Mouse (Mus musculus): ENCODE measurements around the gene Fgfr2. TPM values are rescaled to one million over a fixed set of nuclear protein-coding genes. Genes with fewer than 3 reads are reported as not detected.
"Not testable (repeated sequence)": the region's sequence is repeated elsewhere in the genome, so short reads cannot be mapped to it uniquely, and the experiment has no call there.

Fgfr2 gene
- polyA plus RNA-seq, 2 experiments from 2014 or later, result not detected

DNA sequence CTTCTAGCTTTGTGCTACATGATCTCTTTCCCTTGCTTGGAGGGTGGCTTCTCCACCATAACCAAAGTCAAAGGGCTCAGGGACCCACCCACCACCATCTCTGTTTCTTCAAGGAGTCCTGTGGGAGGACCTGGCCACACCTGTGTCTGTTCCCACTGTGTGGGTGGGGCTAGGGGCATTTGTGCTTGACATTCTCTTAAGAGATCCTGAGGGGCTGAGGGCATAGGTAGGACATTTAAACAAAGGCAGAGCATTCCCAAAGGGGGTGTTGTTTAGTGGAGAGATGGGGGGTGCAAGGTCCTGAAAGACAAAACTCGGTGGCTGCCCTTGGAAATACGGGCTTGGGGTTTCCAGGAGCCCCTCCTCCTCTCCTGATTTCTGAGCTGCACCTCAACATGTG lies 2522.6 kb downstream of the Fgfr2 start:
- ATAC-seq, result no peak

DNA sequence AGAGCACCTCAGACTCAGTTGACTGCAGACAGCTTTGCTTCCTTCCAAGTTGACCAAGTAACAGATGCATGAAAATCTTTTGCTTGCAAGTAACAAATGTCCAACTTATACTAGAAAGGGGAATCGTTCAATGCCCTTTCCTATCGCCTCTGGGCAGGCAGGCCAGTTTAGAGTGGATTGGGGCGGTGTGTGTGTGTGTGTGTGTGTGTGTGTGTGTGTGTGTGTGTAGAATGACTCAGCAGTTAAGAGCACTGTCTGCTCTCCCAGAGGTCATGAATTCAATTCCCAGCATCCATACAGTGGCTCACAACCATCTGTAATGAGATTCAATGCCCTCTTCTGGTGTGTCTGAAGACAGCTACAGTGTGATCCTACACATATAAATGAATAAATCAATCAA lies 2523.1 kb downstream of the Fgfr2 start:
- no peak for ATAC-seq

DNA sequence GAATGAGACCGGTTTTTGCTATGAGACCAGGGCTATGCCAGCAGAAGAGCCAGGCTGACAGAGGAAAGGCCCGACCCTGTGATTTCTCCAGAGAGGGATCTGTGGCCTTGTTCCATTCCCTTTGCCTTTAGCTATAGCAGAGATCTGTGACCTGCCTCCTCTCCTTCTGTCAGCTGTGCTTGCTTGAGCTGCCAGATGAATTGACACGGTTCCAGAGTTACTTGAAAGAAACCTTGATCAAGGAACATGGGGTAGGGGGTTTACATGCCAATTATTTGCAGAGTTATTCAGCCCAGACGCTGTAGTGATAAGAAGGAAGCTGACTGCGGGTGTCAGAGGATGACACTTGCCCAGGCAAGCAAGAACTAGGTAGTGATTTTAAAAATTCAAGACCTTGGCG lies 2525.6 kb downstream of the Fgfr2 start:
- ATAC-seq, result no peak

DNA sequence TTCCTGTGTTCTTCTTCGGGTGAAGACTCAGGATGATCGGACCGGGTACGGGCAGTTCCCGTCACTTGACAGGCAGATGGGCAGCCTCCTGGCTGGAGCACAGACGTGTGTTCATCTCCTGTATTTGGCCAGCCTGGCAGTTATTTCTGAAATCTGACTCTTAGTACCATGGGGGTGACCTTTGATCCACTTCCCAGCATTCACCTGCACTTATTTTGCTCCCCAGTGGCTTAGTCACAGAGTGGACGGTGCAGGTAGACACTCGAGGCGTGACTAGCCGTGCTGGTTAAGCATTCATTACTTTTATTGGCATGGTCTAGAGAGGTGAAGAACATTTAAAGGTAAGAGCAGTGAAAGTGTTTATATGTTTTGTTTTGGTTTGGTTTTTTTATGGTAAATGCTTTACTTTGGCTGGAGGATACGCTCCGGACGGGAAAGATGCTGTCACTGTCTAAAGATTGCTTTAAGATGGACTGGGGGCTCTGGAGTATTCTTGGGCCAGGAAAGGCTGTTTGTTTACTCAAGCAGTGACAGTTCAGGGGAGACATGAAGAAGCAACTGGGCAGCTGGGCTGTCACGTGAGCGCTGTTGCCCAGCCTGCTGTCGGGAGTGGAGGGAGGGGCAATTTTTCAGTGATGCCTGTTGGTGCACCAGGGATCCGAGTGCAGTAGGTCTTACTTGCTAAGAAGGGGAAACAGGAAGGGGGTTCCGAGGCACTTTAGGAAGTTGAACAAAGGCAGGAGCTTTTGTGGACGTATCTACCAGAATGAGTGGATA lies 2526.9 kb downstream of the Fgfr2 start:
- ATAC-seq, result not testable (repeated sequence)

DNA sequence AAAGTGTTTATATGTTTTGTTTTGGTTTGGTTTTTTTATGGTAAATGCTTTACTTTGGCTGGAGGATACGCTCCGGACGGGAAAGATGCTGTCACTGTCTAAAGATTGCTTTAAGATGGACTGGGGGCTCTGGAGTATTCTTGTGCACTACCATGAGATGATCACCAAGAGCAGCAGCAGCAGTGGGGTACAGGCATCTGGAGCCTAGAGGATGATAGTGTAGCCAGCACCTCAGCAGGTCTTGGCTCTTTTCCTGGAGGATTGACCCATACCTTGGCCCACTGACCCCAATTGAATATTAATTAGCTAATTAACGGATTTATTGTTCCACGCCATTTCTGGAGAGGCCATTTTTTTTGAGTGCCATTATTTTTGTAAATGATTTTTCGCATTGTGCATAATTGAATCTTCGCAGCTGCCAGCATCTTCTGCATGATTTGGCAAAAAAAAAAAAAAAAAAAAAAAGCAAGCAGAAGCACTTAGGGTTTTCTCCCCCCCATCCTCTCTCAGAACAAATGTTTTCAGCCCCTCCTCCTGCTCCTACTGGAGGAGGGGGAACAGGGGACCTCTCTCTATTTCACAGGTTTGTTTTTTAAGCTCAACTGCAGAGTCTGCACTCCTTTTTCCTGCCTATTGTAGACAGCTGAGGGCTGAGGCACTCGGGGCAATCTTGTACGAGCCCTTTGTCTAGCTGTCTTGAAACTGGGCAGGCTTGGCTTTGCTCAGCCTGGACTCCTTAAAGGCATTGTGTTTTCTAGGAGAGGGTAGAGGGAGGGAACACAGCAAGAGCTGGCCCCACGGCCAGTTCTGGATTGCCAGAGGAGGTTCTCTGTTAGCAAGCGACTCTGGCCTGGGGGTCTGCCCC lies 2529.5 kb downstream of the Fgfr2 start:
- not testable (repeated sequence) for ATAC-seq

DNA sequence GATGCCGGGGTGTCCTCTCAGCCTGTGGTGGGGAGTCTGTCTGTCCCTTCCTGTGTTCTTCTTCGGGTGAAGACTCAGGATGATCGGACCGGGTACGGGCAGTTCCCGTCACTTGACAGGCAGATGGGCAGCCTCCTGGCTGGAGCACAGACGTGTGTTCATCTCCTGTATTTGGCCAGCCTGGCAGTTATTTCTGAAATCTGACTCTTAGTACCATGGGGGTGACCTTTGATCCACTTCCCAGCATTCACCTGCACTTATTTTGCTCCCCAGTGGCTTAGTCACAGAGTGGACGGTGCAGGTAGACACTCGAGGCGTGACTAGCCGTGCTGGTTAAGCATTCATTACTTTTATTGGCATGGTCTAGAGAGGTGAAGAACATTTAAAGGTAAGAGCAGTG lies 2530.2 kb downstream of the Fgfr2 start:
- not testable (repeated sequence) for ATAC-seq

DNA sequence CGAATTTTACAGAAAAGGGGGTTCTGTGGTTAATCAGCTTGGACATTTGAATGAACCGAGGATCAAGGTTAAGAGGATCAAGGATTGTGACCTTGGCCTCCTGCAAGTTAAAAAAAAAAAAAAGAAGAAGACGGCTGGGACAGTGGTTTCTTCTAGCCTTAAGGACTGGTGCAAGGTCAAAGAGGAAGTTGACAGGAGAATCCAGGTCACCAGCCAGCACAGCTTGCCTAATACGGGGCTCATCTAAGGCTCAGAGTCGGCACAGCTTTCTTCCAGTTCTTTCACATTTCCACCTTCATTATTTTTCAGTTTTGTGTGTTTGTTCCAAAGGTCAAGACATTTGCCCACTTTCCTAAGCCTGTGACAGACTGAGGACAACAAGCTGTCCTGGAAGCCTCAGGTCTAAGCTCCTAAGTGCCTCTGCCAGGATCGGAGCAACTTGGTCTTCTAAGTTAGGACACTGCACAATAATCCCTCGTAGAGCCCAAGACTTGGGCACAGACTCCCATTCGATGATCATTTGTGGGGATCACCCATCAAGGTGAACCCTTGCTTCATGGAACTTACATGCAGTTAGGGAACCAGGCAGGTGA lies 2532.2 kb downstream of the Fgfr2 start:
- no peak for ATAC-seq

DNA sequence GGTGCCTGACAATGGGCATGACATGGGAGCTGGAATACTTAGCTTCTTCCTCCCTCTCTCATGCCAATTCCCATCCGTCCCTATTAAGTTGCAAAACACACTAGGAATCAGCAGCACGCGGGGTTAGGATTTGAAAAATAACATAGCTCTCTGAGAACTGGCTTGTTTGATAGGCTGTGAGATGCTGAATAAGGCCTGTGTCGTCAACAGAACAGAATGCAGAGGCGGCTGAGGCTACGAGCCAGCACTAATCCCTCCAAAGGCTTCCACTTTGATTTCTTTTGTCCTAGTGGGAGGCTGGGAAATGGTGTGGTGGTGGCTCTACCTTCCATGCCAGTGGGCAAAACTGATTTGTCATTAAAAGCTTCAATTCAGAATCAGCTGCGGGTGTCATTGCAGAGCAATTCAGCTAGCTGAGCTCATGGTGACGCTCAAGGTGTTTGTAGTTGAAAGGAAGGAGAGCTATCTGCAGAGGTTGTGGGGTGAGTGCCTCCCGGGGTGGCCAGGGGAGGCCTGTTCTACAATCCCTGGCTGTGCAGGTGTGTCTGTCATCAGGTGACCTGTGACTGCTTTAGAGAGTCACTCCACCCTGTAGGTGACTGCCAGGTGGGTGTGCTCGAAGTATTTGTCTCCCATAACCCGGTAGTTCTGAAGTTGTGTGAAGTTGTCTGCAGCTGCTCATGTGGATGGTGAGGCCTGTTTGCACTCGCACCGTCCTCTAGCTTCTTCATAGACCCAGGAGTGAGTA lies 2532.9 kb downstream of the Fgfr2 start:
- no peak for ATAC-seq

DNA sequence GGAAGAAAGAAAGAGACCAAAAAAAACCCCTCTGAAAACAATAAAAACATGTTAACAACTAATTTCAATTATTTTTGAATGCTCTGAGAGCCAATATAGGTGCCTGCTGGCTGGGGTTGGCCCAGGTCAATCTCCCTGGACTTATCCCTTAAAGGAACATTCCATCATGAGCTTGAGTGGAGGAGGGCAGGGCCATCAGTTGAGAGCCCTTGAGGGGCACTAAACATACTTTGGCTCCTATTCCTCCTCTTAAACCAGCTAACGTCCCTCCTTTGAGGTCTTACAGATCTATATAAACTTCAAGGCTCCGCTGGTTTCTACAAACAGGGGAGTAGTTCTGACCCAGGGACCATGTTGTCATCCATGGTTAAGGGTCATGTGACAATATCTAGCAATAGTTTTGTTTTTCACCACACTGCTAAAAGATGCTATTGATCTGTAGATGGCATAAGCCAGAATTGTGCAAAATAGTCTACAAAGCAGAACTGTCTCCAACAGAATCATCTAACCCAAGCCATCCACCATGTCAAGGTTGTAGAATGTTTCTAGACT lies 2536.6 kb downstream of the Fgfr2 start:
- ATAC-seq, result no peak

DNA sequence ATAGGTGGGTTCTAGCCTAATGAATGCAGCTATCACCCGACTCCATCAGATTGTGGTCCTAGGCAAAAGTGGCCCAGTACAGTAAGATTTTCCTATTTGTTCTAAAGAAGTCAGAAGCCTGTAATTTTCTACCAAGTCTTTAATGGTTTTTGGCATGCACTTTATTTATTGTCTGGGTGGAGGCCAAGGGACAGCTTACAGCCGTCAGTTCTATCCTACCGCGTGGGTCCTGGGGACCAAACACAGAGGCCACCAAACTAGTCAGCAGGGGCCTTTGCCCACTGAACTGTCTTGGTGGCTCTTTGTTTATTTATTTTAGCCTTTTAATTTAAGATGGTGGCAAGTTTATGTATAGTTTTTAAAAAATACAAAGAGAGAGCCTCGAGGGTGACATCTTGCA lies 2544.5 kb downstream of the Fgfr2 start:
- ATAC-seq, result no peak

DNA sequence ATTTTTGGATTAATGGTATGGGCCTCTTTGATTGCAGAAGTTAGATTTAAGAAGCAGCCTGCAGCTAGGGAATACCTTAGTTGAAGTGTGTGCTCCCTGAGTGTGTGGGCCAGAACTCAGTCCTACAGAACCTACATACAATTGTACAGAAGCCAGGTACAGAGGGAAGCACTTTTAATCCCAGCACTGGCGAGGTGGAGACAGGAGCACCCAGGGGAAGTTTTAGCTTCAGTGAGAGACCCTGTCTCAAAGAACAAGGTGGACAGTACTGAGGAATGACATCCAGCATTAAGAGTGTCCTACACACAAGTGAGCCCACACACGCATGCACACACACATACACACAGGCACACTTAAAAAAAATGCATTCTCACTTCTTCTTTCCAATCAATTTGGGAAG lies 2545.1 kb downstream of the Fgfr2 start:
- ATAC-seq, result no peak

DNA sequence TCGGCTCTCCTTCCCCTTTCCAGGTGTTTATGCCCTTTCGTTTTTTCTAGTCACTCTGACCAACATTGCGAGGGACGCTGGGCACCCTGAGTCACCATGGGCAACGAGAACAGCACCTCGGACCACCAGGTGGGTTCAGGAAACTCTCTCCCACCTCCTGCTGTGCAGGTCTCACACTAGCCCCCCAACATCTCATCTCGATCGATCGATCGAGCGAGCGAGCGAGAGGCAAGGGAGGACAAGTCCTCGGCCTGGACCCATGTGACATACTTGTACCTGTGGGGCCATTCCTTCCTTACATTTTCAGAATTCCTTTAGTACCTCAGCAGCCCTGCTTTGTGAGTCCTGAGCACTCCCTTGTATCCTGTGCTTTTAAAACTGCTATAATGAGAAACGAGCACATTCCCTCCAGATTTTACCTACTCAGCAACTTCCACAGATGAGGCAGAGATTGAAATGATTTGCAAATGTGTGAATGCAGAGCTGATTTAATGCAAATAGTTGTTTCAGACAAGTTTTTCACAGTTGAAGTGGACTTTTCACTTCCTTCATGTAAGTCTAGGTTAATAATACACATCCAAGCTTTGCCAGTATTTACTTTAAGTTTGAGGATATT lies 2545.7 kb downstream of the Fgfr2 start, which contains the start of gene Tacc2:
Gene Tacc2 (plus strand): TSS at position 51 of the 616 bp plus-strand sequence.
- ATAC-seq, result no peak

DNA sequence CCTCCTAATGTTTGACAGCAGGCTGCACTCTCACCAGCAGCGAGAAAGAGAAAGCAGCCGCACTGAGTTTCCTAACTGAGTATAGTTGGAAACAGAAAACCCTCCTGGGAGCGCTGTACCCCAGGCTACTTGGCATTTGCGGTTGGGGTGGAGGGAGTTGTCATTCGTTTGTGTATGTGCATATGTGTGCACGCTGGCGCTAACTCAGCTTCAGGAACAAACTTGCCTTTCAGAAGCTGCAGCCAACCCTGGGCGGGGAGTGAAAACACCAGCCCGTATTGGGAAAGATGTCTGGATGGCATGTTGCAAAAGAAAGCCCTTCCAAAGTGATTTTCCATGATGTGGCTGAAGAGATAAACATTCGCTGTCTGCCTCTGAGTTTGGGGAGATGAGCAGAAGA lies 2546.2 kb downstream of the Fgfr2 start:
- no peak for ATAC-seq

DNA sequence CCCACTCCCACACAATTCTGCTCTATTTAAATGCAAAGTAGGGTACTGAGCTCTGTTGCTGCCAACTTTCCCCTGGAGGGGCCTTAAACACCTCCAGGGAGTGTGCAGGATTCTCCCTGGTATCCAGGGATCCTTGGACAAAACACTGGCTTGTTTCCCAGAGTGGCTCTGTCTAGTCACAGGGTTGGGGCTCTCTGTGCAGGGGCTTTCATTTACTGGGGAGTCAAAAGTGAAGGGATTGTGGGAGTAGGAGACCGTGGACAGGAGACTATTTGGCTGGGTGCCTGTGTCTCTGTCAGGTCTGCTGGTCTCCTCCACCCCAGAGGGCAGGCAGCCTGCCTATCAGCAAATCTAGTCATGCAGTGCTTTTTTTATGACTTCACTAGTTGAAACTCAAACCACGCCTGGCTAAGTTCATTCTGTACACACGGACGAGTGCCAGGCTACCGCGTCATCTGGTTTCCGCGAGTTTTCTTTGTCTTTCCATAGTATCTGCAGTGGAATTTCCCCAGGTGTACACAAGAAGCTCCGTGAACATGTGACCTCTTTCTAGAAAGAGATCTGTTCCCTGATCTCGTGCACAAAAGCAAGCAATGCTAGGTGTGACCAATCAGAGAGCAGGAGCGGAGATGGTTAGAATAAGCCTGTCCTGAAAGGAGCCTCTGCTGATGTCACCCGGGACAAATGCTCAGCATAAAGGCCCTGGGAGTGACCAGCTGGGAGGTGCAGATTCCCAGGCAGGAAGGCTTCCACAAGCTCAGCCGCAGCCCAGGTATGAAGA lies 2548.7 kb downstream of the Fgfr2 start:
- ATAC-seq, result no peak

DNA sequence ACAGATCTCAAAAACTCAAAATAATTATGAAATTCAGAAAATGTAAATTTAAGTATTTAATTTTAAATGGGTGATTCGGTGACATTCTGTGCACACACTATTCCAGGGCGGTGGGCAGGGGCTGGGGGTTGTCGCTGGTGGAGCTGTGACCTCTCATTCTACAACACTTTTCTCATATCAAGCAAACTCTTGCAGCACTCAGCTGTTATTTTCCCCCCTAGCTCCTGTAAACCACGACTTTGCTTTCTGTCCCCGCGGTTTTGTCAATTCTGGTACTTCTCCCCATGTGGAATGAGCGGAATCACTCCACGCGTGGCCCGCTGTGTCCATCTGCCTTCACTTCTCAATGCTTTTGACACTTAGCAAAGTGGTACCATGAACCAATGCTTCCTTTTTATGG lies 2549.4 kb downstream of the Fgfr2 start:
- no peak for ATAC-seq

DNA sequence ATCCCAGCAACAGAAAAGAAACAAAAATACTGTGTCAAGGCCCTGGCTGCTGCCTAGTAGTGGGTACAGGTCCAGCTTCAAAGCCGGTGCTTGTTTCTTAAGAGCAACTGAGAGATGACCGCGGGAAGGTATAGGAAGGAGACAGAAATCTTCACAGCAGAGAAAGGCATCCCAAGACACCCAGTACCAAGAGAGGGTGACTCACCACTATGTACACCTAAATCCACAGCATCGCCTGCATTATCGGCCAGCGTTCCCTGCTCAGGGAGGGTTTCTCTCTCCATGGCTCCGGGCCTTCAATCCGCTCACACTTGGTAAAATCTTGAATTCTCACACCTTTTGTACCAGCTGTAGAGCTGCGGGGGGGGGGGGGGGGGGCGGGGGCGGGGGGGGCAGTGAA lies 2550.3 kb downstream of the Fgfr2 start, which contains the start of gene Nsmce4a:
Gene Nsmce4a (minus strand): TSS at position 298 of the 400 bp plus-strand sequence.
- no peak for ATAC-seq

DNA sequence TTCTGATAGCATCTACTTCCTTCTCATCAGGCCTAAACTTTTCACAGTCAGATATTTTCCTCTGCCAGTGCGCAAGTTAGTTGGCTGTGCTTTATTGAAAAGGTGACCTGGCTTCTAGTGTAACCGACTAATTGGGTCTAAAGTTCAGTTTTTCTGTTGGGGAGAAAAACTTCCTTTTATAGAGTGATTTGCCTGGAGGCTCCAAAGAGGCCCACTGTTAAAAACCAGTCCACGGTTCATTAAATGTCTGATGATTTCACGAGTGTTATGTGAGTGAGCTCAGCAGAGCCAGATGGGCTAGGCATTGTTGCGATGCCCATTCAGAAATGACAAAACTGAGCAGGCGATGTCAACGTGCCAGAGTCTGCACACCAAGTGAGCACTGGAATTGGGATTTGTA lies 2552.7 kb downstream of the Fgfr2 start:
- ATAC-seq, result no peak

DNA sequence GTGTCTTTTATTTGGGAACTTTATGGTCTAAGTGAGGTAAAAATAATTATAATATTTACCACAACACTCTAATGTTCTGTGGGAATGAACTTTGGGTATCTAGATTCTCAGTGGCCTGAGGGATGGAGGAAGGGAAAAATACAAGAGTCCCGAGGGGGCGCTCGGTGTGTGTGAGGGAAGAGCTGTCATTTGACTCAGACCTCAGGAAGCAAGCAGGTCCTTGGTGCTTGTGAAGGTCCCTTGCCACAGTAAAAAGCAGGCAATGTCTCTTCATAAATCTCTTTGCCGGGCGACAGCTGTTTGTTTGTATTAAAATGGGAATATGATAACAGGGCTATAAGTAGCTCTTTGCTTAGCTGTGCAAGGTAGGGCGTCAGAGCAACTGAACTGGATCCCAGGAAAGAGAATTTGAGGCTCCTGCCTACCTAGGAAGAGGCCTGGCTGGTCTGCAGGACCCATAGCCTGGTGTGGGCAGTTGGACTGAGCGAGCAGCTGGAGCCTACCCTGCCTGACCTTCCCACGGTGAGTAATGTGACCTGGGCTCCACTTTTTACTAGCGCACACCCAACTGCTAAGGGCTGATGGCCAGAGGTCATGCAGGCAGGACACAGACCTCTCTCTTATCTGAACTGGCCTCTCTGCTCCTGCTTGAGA lies 2554.2 kb downstream of the Fgfr2 start:
- no peak for ATAC-seq

DNA sequence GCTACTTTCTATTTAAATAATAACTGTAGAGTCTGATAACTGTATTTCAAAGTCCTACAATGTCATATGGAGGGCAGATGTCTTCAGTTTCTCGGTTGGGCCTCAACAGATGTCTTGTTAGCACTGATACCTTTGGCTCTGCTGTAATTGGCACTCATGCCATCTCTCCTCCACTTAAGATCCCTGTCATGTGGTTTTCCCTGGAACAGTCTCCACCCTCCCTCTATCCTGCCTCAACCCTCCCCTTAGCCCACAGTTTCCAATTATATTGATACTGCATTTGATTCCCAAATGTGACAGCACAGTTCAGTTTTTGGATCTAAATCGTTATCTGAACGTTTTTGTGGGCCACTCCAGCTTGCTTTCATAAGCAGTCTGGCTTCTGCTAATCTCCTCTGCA lies 2558.6 kb downstream of the Fgfr2 start:
- no peak for ATAC-seq

DNA sequence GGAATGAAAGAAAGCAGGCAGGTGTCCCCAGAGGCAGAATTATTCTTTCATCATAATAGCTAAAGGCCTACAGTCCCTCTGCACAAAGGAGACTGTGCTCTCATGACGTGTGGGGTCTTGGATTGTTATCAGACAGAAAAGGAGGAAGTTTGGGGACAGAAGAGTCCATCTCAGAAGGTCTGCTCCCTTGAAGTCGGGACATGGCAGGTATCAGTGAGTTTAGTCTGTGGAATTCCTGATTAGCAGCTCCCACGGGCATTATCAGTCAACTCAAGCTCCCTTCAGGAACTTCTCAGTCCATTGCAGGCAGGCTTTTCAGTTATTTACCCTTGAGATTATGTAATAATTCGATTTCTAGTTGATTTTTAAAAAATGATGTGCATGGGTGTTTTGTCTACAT lies 2559.3 kb downstream of the Fgfr2 start:
- no peak for ATAC-seq

Measured in activated CD4-positive, CD25-positive, alpha-beta regulatory T cell, adult 4 months (primary cell).